Mouse (Mus musculus) testis, postnatal 10 days (tissue): ENCODE data around the gene Clcn6.
A peak's percentile ranks its signal among the peaks of the same experiment; 100 is the strongest.

Experiments
- DNase-seq: peaks from one replicate; pipeline ENCODE4 v3.0.0; 2021; ENCODE audit warnings: low spot score

Gene Clcn6

GRCm38 (mm10) chr4:148040029-148040830 lies 1.6 kb upstream of the Clcn6 start:
- no peak for DNase-seq

GRCm38 (mm10) chr4:148039254-148040028 lies 820 bp upstream of the Clcn6 start:
- no peak for DNase-seq

DNA sequence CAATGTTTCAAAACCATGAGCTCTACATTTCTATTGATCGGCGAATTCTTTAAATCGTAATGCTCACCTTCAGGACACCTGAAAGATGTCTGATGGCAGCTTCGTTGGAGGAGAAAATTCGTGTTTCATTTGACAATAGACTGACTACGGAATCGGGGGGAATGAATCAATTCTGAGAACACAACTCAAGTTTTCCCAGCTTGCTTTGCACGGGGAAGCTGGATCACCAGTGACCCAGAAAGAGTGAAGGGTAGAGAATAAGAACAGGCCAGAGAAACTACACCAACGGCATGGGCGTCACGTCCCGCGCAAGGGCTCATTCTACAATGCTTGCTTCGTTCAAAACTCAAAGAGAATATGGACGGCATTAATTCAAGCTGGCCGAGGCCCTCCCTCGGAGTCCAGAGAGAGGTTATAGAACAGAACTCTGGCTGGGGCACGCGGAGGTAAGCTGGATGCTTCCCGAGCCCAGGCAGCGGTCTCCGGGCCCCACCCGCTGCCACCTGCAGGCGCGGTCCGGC lies 482 bp downstream of the Clcn6 start:
- DNase-seq, result no peak

DNA sequence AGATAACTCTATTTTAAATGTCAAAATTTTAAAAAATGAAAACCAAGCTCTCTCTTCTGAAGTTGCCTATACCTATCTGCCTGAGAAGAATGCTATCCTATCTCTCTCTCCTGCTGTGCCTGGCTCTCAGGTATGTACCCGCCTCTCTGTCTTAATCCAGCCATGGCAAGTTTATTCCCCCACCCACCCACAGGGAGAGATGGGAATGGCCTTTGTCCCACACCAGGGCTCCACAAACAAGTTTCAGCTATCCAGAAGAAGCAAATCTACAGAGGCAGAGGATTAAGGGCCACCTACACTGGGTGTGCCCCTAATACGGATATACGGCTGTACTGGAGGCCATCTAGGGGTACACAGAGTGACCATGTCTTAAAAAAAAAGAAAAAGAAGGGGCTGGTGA lies 3.2 kb downstream of the Clcn6 start:
- DNase-seq, result no peak

DNA sequence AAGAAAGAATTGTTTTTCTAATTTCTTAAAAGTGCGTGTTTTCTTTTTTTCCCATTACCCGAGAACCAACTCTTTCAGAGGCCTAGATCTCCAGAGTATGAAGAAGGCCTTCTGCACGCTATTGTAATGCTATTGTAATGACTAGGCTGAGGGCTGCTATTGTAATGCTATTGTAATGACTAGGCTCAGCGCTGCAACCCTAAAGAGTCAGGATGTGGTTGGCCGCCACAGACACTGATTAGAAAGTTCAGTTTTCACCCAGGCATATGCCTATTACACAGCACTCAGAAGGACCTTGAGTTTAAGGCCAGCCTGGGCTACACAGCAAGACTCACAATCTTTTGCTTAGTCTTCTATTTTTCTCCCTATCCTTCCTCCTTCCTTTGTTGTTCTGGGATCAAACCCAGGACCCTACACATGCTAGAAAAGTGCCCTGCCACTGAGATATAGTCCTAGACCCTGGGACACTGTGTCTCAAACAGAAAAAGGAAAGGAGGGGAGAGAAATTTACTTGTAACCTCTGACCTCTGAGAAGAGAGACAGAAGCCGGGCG lies 4.7 kb downstream of the Clcn6 start:
- no peak for DNase-seq

GRCm38 (mm10) chr4:148030506-148030905 lies 8.1 kb downstream of the Clcn6 start:
- DNase-seq, result no peak

DNA sequence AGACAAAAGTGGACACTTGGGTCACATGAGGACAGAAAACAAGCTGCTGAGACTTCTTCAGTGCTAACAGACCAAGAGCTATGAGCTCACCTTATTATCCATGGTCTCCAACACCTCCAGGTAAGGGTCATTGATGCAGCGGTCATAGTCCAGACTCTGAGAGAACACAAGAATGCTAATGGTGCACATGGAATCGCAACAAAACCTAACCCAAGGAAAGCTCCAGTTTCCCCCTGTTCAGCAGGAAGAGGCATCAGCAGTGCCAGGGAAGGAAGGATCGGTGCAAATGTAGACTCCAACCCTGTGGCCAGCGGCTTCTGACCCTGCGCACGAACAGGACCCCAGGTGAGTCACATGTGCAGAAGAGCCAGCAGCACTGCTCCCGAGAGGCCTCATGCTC lies 9.3 kb downstream of the Clcn6 start:
- no peak for DNase-seq

DNA sequence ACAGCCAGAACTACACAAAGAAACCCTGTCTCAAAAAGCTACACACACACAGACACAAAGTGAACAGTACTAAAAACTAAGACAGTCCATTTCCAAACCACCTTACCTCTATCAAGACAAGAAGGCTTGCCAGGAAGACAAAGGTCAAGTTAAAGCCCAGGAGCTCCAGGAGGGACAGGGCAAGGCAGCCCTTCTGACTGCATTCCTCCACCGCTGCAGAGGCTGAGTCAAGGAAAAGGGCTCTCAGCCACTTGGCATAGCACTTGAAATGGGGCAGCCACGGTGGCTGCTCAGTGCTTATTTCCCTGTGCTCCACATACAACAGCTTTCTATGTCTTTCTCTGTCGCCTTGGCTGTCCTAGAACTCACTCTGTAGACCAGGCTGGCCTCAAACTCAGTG lies 14.6 kb downstream of the Clcn6 start:
- no peak for DNase-seq

DNA sequence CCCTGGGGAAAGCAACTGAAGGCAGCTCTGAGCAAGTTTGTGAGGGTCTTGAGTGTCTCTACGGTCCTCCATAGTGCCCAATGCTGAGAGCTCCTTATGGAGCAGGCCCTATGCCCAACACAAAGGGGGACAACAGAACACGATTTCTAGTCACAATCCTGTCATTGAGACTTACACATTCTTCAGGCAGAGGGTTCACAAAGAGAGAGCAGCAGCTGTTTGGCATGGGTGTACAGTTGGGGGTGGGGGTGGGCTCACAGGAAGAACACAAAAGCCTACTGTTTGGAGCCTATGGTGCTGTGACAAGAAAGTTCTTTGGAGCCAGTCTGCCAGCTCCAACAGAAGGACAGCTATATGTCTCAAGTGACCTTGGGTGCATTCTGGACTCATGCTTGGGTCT lies 20.2 kb downstream of the Clcn6 start:
- no peak for DNase-seq

GRCm38 (mm10) chr4:148016981-148017380 lies 21.6 kb downstream of the Clcn6 start:
- DNase-seq, result no peak

GRCm38 (mm10) chr4:148015418-148015817 lies 23.2 kb downstream of the Clcn6 start:
- no peak for DNase-seq

DNA sequence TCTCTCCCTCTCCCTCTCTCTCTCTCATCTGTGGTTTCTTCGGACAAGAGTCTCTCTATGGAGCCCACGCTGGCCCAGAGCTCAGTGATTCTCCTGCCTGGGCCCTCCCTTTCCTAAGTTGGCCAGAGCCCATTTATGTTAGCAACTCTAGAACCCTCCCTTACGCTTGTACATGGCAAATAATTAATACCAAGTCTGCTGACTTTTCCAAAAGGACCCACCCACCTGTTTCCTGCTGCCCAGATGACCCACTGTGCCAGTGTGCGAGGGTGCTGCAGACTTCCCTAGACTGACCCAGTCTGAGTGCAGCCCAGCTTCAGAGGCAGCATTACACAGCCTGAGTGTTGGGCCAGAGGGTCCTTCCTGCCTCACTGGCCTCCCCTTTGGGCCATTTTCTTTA lies 26.4 kb downstream of the Clcn6 start:
- DNase-seq, result no peak

DNA sequence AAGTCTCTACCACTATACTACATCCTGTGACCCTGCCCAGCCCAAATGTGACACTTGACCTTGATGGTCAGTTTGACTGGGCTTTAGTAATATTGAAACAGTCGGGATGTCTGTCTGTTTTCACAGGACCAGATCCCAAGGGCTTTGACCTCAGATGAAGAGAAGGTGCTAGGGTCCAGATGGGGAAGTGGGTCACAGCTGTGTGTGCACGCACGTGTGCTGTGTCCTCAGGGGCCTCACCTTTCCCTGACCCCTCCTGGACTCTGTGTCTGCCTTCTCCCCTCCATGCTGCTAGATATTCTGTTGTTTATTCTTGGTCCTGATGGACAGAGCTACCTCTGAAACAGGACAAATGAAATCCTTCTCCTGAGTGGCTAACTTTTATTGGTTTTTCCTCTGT lies 27.3 kb downstream of the Clcn6 start:
- no peak for DNase-seq

DNA sequence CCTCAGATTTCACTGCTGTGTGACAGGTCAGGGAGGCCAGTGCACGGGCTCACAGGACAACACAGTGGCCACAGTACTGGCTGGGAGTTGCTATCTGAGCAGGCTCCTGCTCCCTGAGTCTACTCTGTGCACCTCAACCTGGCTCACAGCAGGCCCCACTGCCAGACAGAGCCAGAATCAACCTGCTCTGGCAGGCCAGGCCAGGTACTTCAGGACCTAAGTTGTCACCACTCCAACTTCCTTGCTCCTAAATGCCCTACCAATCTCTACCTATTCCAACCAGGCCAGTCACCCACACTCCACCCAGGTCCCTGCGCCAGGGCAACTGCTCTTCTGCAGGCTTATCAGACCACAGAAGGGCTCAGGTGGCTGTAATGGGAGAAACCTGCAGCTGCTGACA lies 29.0 kb downstream of the Clcn6 start:
- no peak for DNase-seq

DNA sequence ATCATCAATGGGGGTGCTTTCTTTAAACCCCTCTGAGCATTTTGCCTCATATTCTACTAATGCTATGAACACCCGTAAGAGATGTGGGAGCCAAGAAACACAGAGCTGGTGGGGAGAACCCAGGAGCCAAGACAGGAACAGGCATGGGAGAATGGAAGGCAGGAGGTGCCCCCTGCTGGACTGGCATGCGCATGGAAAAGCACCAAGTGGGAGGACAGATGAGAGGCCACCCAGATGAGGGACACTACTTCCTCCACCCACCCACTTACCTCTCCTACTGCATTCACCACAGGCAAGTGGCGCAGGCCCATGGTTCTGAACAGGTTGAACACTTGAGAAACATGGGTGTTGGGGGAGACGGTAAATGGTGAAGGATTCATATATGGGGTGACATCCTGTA lies 30.2 kb downstream of the Clcn6 start:
- peak; percentile 71 for DNase-seq

DNA sequence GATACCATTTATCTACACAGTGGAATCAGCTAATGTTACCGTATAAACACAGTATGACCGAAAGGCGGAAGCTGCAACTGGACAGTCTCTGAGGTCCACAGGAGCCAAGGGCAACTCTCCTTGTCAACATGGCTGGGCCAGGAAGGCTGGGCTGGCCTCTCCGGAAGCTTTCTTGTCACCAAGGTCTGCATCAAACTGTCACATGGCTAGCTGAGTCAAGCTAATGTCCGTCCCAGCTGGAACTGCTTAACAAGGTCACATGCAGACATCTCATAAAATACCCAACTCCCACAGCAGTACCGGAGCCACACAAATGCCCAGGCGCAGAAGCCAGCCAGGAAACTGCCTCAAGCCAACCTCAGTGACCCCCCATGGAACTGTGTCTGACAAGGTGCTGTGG lies 34.3 kb downstream of the Clcn6 start:
- DNase-seq, result no peak

- DNase-seq, result no peak
Observed at GRCm38 (mm10) chr4:148001866-148002265, 36.8 kb downstream of the Clcn6 start.

GRCm38 (mm10) chr4:148001013-148001789 lies 37.4 kb downstream of the Clcn6 start:
- no peak for DNase-seq

DNA sequence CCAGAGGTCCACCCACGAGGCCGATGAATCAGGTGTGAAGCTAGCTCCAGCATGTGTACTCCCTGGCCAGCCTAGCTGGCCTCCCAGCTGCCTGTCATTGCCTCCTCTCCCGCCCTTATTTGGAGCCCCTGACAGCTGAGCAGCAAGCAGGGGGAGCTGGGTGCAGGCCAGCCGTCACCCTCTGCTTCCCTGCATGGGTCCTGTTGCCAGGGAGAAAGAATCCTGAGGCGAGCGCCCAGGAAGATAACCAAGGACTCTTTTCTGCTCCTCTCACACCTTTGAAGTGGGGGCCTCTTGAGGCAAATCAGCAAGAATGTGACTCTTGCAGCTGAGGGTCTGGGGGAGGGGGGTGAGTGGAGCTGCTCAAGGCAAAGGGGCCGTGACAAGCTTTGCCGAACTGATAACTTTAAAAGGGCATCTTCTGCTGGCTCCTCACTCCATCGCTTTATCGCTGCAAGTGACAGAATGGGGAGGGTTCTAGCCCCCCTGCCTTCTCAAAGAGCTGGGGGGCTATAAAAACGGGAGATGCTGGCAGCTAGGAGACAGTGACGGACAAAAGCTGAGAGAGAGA lies 38.3 kb downstream of the Clcn6 start, which contains the start of gene Nppa:
Gene Nppa, plus strand, starts transcription at position 521 of the 571 bp plus-strand sequence.
- DNase-seq, result no peak

GRCm38 (mm10) chr4:147995311-147995710 lies 43.3 kb downstream of the Clcn6 start:
- no peak for DNase-seq

GRCm38 (mm10) chr4:147993571-147994095 lies 45.0 kb downstream of the Clcn6 start:
- no peak for DNase-seq
